Comparison of ENCODE assay signal across 8 mouse cellular contexts in the genomic region with DNA sequence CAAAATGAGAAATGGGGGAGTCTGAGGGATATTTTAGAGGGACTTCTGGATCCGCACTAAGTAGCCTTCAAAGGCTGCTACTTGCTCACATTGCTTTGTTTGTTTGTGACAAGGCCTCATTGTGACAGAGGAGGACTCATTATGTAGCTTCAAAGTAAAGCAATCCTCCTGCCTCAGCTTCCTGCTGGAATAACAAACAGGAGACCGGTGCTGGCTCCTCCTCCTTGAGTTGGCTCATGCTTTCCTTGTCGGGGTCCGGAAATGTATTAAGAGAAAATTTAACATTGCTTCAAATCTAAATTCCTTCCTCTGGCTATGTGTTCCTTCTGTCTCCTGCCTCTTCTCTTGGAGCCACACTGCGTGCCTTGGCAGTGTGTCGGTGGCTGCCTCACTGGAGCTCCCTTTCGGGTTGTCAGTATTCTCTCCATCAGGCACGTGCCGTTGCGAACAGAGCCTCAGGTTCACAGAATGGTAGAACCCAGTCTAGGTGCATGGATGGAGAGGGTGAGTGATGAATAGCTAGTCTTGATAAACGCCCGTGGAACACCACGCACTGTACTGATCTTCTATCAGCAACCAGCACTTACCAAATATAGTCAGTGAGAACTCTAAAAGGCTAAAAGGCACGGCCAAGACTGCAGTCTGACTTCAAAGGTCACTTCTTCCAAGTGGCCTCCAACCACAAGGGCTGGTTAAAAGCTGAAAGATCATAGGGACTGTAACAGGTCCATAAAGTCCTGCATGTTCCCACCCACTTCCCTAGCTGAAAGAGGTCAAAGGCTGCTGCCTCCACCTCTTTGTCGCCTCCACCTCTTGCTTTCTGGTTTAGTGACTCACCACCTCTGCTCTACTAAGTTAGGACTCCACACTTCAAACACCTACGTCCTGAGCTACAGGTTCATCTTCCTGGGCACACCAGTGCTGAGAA. TPM values are rescaled to one million over a fixed set of nuclear protein-coding genes. Genes with fewer than 3 reads are reported as not detected.
DNase-seq lines count a peak whose midpoint lies in the region; ATAC-seq and TF ChIP-seq lines count a peak whose summit lies in the region.

No protein-coding gene starts in this region.

- peak overlapping the region; percentile 60 for H3K4me2 ChIP-seq in hindbrain, postnatal 0 days (ENCODE audit: low read depth, low read length)
- peak overlapping the region; percentile 60 for H3K4me2 ChIP-seq in midbrain, embryonic 11.5 days

- TF ChIP-seq CTCF in hindbrain, postnatal 0 days (IDR thresholded peaks at IDR 0.05; ENCODE audit: low read depth): no peak

- H3K4me1 ChIP-seq in hindbrain, postnatal 0 days (ENCODE audit: insufficient read depth, low read length): peaks cover 31% of the 10 kb centered on the region; the same call in 1 of the 2 replicates
- peaks cover 18% of the 10 kb centered on the region for H3K4me1 ChIP-seq in midbrain, embryonic 11.5 days (ENCODE audit: control insufficient read depth, insufficient read depth, low read length)

- H3K36me3 ChIP-seq in hindbrain, postnatal 0 days (ENCODE audit: insufficient read depth, low read length): no peaks in the 10 kb centered on the region
- H3K36me3 ChIP-seq in midbrain, embryonic 11.5 days (ENCODE audit: control insufficient read depth, insufficient read depth, low read length): no peaks in the 10 kb centered on the region

- peak overlapping the region; percentile 34 for H3K4me3 ChIP-seq in hindbrain, postnatal 0 days (ENCODE audit: low read length)
- H3K4me3 ChIP-seq in midbrain, embryonic 11.5 days (ENCODE audit: low read depth, low read length): peak overlapping the region; percentile 76

- H3K27me3 ChIP-seq in hindbrain, postnatal 0 days (ENCODE audit: insufficient read depth, low read length): no peaks in the 10 kb centered on the region
- H3K27me3 ChIP-seq in midbrain, embryonic 11.5 days (ENCODE audit: control insufficient read depth, insufficient read depth, low read length): no peaks in the 10 kb centered on the region

- no peaks in the 10 kb centered on the region for H3K9me3 ChIP-seq in hindbrain, postnatal 0 days (ENCODE audit: low read length)
- no peaks in the 10 kb centered on the region for H3K9me3 ChIP-seq in midbrain, embryonic 11.5 days (ENCODE audit: control insufficient read depth, low read length)

- no peak overlapping the region for H3K9ac ChIP-seq in hindbrain, postnatal 0 days (replicated peaks; ENCODE audit: low read length)
- peak overlapping the region; percentile 48; the same call in 1 of the 2 replicates for H3K9ac ChIP-seq in midbrain, embryonic 11.5 days (ENCODE audit: low read length)

- H3K27ac ChIP-seq in hindbrain, postnatal 0 days: peak overlapping the region; percentile 67; the same call in 1 of the 2 replicates
- no peak overlapping the region for H3K27ac ChIP-seq in midbrain, embryonic 11.5 days (ENCODE audit: low read depth, low read length)

- peak; percentile 75 for DNase-seq in kidney, adult 9 months
- no peak for DNase-seq in kidney, postnatal 4 days
- DNase-seq in c-Kit-positive CD71-positive TER-119-negative erythroid progenitor cells, embryonic 14.5 days (ENCODE audit: low read depth): peak; percentile 41
- no peak for DNase-seq in hindbrain, postnatal 0 days (ENCODE audit: low spot score)
- DNase-seq in midbrain, embryonic 11.5 days (ENCODE audit: low spot score, missing footprints): no peak
- no peak for DNase-seq in urinary bladder, adult 18-20 months (ENCODE audit: low spot score in 2 of 2)
- no peak for DNase-seq in layer of hippocampus, adult 9-10 months (ENCODE audit: low spot score)
- no peak for DNase-seq in frontal cortex, postnatal 14 days (ENCODE audit: low spot score in 2 of 2)

- no peak; the same call in 1 of the 2 replicates for ATAC-seq in hindbrain, postnatal 0 days
- no peak; the same call in 1 of the 2 replicates for ATAC-seq in midbrain, embryonic 11.5 days (ENCODE audit: low FRiP score)

- WGBS in hindbrain, postnatal 0 days: 83% methylated on average over 16 of the region's 16 CpGs
- WGBS in midbrain, embryonic 11.5 days: 84% methylated on average over 16 of the region's 16 CpGs

RNA-seq across cellular contexts. Expression of a gene that starts 0.9 kb away (rescaled TPM):
- 92.3 and 100 TPM in 2 replicates for total RNA-seq in hindbrain, postnatal 0 days (2014; rRNA removed)
- 23.7 and 23.9 TPM in 2 replicates for polyA plus RNA-seq in hindbrain, postnatal 0 days (2015; fragmentation: Nextera tagmentation; extraction: Ambion mirVana)
- polyA plus RNA-seq in midbrain, embryonic 11.5 days (2014; fragmentation: Nextera tagmentation; extraction: Ambion mirVana): 11.6 and 11.7 TPM in 2 replicates

Comparison
In these comparisons a context has a peak if more than half of its experiments do, and no peak if none do; other contexts are left out.
1. DNase-seq: peak in kidney, adult 9 months (single experiment) and c-Kit-positive CD71-positive TER-119-negative erythroid progenitor cells, embryonic 14.5 days (single experiment); none in kidney, postnatal 4 days (0 of 2), hindbrain, postnatal 0 days (single experiment), midbrain, embryonic 11.5 days (single experiment), urinary bladder, adult 18-20 months (0 of 2), layer of hippocampus, adult 9-10 months (single experiment) and frontal cortex, postnatal 14 days (0 of 2).